Mouse (Mus musculus) spleen, adult 2 months (tissue): ENCODE measurements around the gene Styk1.

Experiments
- CTCF ChIP-seq: fragments of 200-500 bp; IDR thresholded peaks from 2 replicates; pipeline ENCODE4 v1.5.1; 2011; ENCODE audit warnings: mild to moderate bottlenecking, inconsistent platforms; ENCODE audit not compliant: insufficient read depth, insufficient read length, insufficient replicate concordance; ENCODE audit errors: extremely low read depth
- POLR2A ChIP-seq: fragments of 200-500 bp; IDR thresholded peaks from 2 replicates; pipeline ENCODE4 v1.6.1; 2011; ENCODE audit warnings: low read depth, low read length, inconsistent platforms

DNA sequence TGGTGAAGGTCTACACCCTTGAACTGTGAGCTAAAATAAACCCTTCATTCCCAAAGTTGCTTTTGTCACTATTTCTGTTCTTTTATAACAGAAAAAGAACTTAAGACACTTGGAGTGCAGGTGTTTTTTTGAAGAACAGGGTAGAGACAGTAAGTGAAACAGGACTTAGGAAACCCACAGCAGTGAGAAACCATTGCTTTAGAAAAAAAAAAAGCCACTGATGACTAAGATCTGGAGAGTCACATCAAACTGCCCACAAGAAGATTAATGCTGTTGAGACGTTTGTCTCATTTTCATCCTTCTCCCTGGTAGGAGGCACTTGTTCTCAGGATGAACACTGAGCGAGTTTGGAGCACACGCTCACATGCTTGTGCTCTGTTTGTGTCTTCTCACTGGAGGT lies 91.4 kb downstream of the Styk1 start:
- TF ChIP-seq POLR2A (no peak), CTCF (no peak)
